Mouse (Mus musculus) testis, adult 2 months (tissue): ENCODE results near the gene Chrm2.

ENCODE experiments used
- CTCF ChIP-seq: fragments of 200-500 bp; IDR thresholded peaks from 2 replicates; pipeline ENCODE4 v1.5.1; 2012; ENCODE audit warnings: low read depth, mild to moderate bottlenecking, inconsistent platforms, low read length, moderate library complexity; ENCODE audit not compliant: control insufficient read depth, insufficient read depth, insufficient replicate concordance
- POLR2A ChIP-seq: fragments of 200-500 bp; IDR thresholded peaks from 2 replicates; pipeline ENCODE4 v1.6.1; 2012; ENCODE audit warnings: low read depth, mild to moderate bottlenecking, inconsistent platforms, low read length, moderate library complexity; ENCODE audit not compliant: control insufficient read depth

DNA sequence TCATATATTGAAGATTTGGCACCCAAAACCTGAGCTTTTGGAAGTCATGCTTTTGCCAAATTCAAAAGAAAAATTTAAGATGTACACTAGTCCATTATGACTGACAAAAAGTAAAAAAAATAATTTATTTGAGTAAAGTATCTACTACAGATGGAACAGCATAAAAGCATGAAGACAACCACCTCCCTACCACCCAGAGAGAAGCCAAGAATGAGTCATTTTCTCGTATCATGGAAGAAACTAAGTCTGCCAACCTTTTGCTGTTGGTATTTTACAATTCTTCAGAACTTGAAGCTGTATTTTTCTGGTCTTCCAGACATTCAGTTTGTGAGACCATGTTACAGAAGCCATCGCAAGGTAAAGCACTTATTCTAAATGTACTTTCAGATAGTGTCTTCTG lies 13.9 kb upstream of the Chrm2 start:
- TF ChIP-seq POLR2A = no peak
- TF ChIP-seq CTCF = no peak
